Mouse (Mus musculus): ENCODE data around the gene Arhgef19. TPM values are rescaled to one million over a fixed set of nuclear protein-coding genes. Genes with fewer than 3 reads are reported as not detected.

The Arhgef19 gene
- polyA plus RNA-seq, 1 experiment from 2014 or later: 2.6 TPM

DNA sequence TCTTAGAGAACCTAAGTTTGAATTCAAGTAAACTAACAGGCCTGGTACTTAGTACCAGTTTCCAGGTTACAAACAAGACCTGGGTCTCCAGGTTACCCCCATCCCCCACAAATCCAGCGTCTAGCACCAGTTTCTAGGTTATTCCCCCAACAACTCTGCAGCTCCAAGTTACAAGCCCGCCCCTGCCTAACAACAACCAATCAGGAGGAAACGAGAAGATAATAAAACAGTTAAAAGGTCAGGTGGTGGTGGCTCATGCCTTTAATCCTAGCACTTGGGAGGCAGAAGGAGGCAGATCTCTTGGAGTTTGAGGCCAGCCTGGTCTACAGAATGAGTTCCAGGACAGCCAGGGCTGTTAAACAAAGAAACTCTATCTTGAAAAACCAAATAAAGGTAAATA is 28.0 kb downstream of the Arhgef19 start:
- no peak overlapping the region for H3K4me3 ChIP-seq (ENCODE audit: control insufficient read depth in 1 of 2, insufficient read depth in 1 of 2, low read depth in 1 of 2, low read length in 2 of 2)
- H3K4me2 ChIP-seq (ENCODE audit: low read length): no peak overlapping the region
- 0 out of 2 replicates have a peak, but pooled peaks cover 3% of the 10 kb centered on the region for H3K9me3 ChIP-seq (ENCODE audit: control insufficient read depth, low read length)
- H3K27ac ChIP-seq (replicated peaks in 1 of 2; ENCODE audit: control insufficient read depth in 1 of 2, insufficient read depth in 1 of 2, low read depth in 2 of 2, low read length in 2 of 2): no peak overlapping the region
- no peak for ATAC-seq (ENCODE audit: insufficient number of reproducible peaks, insufficient read depth, low FRiP score, low read depth)
- WGBS: 77% methylated on average over 3 of the region's 3 CpGs
- H3K4me1 ChIP-seq (ENCODE audit: control insufficient read depth in 2 of 2, insufficient read depth in 2 of 2, low read length in 2 of 2): peaks cover 0 to 3% of the 10 kb centered on the region in 2 experiments; a peak in 1 of 4 replicates
- no peak overlapping the region for H3K9ac ChIP-seq (ENCODE audit: low read length)
- H3K27me3 ChIP-seq (ENCODE audit: control insufficient read depth, insufficient read depth, low read length): no peaks in the 10 kb centered on the region
- no peaks in the 10 kb centered on the region for H3K36me3 ChIP-seq (ENCODE audit: control insufficient read depth, insufficient read depth, low read length)

DNA sequence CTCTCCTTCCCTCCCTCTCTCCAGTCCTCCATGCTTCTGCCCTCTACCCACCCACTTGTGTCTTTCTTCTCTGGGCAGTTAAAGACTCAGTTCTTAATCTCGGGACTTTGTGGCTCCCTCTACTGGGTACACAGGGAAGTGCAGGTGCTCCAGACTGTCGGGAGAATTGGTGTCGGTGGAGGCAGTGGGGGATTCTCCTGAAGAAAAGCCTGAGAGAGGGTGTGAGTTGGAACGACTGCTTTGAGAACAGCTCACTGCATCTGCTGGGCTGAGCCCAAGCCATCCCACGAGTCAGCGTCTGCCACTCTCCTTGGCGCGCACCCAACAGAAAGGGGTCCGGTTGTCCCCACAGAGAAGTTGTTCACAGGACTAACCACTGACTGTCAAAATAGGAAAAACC is 28.5 kb downstream of the Arhgef19 start:
- 38% methylated on average over 9 of the region's 9 CpGs for WGBS
- no peak for ATAC-seq (ENCODE audit: insufficient number of reproducible peaks, insufficient read depth, low FRiP score, low read depth)
- no peaks in the 10 kb centered on the region for H3K36me3 ChIP-seq (ENCODE audit: control insufficient read depth, insufficient read depth, low read length)

DNA sequence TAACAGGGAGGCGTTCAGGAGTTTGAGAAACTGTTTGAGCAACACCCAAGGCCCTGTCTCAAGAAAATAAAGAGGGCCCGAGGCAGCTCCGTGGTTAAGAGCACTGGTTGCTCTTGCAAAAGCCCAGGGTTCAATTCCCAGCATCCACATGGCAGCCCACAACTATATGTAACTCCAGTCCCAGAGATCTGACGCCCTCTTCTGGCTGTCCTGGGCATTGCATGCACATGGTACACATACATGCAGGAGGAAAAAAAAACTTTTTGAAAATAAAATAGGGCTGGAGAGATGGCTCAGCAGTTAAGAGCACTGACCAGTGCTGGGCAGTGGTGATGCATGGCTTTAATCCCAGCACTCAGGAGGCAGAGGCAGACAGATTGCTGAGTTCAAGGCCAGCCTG is 29.1 kb downstream of the Arhgef19 start:
- Histone ChIP-seq H3K4me2 (ENCODE audit: low read length) (no peak overlapping the region), H3K9ac (ENCODE audit: low read length) (no peak overlapping the region), H3K9me3 (ENCODE audit: control insufficient read depth, low read length) (0 out of 2 replicates have a peak, but pooled peaks cover 3% of the 10 kb centered on the region), H3K4me3 (ENCODE audit: control insufficient read depth in 1 of 2, insufficient read depth in 1 of 2, low read depth in 1 of 2, low read length in 2 of 2) (no peak overlapping the region), H3K27me3 (ENCODE audit: control insufficient read depth, insufficient read depth, low read length) (no peaks in the 10 kb centered on the region), H3K36me3 (ENCODE audit: control insufficient read depth, insufficient read depth, low read length) (no peaks in the 10 kb centered on the region), H3K27ac (replicated peaks in 1 of 2; ENCODE audit: control insufficient read depth in 1 of 2, insufficient read depth in 1 of 2, low read depth in 2 of 2, low read length in 2 of 2) (no peak overlapping the region), H3K4me1 (ENCODE audit: control insufficient read depth in 2 of 2, insufficient read depth in 2 of 2, low read length in 2 of 2) (peaks cover under 1 to 6% of the 10 kb centered on the region in 2 experiments; a peak in 3 of 4 replicates)
- WGBS: 74% methylated on average over 4 of the region's 4 CpGs
- ATAC-seq (ENCODE audit: insufficient number of reproducible peaks, insufficient read depth, low FRiP score, low read depth): no peak

More for the DNA sequence above, 28.5 kb downstream of the Arhgef19 start:
- Histone ChIP-seq H3K27me3 (ENCODE audit: control insufficient read depth, insufficient read depth, low read length) (no peaks in the 10 kb centered on the region), H3K4me1 (ENCODE audit: control insufficient read depth in 2 of 2, insufficient read depth in 2 of 2, low read length in 2 of 2) (peaks cover 0 to 3% of the 10 kb centered on the region in 2 experiments; a peak in 1 of 4 replicates), H3K4me2 (ENCODE audit: low read length) (no peak overlapping the region), H3K9ac (ENCODE audit: low read length) (no peak overlapping the region), H3K27ac (replicated peaks in 1 of 2; ENCODE audit: control insufficient read depth in 1 of 2, insufficient read depth in 1 of 2, low read depth in 2 of 2, low read length in 2 of 2) (no peak overlapping the region), H3K9me3 (ENCODE audit: control insufficient read depth, low read length) (0 out of 2 replicates have a peak, but pooled peaks cover 3% of the 10 kb centered on the region), H3K4me3 (ENCODE audit: control insufficient read depth in 1 of 2, insufficient read depth in 1 of 2, low read depth in 1 of 2, low read length in 2 of 2) (no peak overlapping the region)

DNA sequence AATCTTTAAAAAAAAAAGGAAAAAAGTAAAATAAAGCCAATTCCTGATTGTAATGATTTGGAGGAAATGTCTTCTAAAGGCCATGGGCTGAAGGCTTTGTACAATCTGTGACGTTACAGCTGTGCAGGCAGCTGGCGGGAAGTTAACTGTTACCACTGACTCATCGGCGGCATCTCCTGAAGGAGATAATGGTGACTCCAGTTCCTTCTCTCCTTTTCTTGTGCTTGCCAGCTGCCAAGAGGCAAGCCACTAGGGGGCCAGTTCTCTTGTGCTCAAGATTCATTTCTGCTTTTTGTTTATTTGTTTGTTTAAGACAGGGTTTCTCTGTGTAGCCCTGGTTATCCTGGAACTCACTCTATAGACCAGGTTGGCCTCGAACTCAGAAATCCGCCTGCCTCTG is 29.8 kb downstream of the Arhgef19 start:
- Histone ChIP-seq H3K4me3 (ENCODE audit: control insufficient read depth in 1 of 2, insufficient read depth in 1 of 2, low read depth in 1 of 2, low read length in 2 of 2) (no peak overlapping the region), H3K4me1 (ENCODE audit: control insufficient read depth in 2 of 2, insufficient read depth in 2 of 2, low read length in 2 of 2) (peaks cover 7% of the 10 kb centered on the region in 2 experiments; a peak in 3 of 4 replicates), H3K9me3 (ENCODE audit: control insufficient read depth, low read length) (0 out of 2 replicates have a peak, but pooled peaks cover 3% of the 10 kb centered on the region), H3K9ac (ENCODE audit: low read length) (no peak overlapping the region), H3K36me3 (ENCODE audit: control insufficient read depth, insufficient read depth, low read length) (no peaks in the 10 kb centered on the region), H3K27ac (replicated peaks in 1 of 2; ENCODE audit: control insufficient read depth in 1 of 2, insufficient read depth in 1 of 2, low read depth in 2 of 2, low read length in 2 of 2) (no peak overlapping the region), H3K27me3 (ENCODE audit: control insufficient read depth, insufficient read depth, low read length) (no peaks in the 10 kb centered on the region), H3K4me2 (ENCODE audit: low read length) (no peak overlapping the region)
- ATAC-seq (ENCODE audit: insufficient number of reproducible peaks, insufficient read depth, low FRiP score, low read depth): no peak
- 64% methylated on average over 6 of the region's 6 CpGs for WGBS

DNA sequence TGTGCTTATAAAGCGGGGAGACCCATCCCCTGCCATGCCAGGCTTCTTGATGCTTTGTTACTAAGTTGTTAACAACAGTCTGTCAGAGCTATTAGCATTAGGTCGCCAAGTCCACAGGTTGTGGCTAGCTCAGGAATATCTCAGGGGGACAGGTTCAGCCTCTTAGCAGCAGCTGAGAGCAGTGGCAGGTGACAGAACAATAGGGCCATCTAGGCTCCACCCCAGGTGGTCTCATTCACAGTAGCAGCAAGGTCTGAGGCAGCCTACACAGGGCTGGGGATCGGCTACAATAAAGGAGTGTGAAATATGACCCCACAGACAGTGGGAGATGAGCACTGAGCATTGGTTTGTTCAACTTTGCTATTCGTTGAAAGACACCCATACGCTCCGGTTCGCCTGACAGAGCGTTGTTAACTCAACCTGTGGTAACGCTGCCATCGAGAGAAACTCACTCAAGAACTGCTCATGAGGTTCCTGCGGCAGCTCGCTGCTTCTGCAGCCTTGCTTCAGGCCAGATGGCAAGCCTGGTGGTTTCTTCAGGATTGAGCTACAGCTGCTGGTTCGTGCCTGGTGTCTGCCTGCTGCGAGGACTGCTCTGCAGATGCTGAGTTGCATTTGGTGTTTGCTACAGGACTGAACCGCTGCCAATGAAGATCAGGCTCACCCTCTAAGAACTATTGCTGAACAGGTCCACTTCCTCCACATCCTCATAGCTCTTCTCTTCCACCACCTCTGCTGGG is 31.1 kb downstream of the Arhgef19 start:
- no peak for ATAC-seq (ENCODE audit: insufficient number of reproducible peaks, insufficient read depth, low FRiP score, low read depth)
- WGBS: 67% methylated on average over 15 of the region's 15 CpGs
- Histone ChIP-seq H3K36me3 (ENCODE audit: control insufficient read depth, insufficient read depth, low read length) (no peaks in the 10 kb centered on the region), H3K4me2 (ENCODE audit: low read length) (no peak overlapping the region), H3K27ac (replicated peaks in 1 of 2; ENCODE audit: control insufficient read depth in 1 of 2, insufficient read depth in 1 of 2, low read depth in 2 of 2, low read length in 2 of 2) (no peak overlapping the region), H3K4me1 (ENCODE audit: control insufficient read depth in 2 of 2, insufficient read depth in 2 of 2, low read length in 2 of 2) (peaks cover 14 to 18% of the 10 kb centered on the region in 2 experiments; a peak in 3 of 4 replicates), H3K9me3 (ENCODE audit: control insufficient read depth, low read length) (0 out of 2 replicates have a peak, but pooled peaks cover 3% of the 10 kb centered on the region), H3K9ac (ENCODE audit: low read length) (no peak overlapping the region), H3K27me3 (ENCODE audit: control insufficient read depth, insufficient read depth, low read length) (no peaks in the 10 kb centered on the region), H3K4me3 (ENCODE audit: control insufficient read depth in 1 of 2, insufficient read depth in 1 of 2, low read depth in 1 of 2, low read length in 2 of 2) (no peak overlapping the region)

DNA sequence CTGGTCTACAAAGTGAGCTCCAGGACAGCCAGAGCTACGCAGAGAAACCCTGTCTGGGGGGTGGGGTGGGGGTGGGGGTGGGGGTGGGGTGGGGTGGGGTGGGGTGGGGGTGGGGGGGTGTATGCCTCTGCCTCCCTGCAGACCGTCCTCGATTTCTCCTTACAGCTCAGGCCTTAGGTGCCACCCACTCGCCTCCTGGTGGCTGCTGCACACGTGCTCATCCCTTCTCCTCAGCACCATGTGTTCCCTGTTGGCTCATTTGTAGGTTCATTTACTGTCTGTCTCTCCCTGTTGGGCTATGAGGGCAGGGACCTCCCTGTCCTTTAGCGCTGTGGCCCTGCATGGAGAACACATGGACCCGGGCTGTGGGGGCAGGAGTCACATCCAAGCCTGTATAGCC is 31.9 kb downstream of the Arhgef19 start:
- Histone ChIP-seq H3K27me3 (ENCODE audit: control insufficient read depth, insufficient read depth, low read length) (no peaks in the 10 kb centered on the region), H3K4me3 (ENCODE audit: control insufficient read depth in 1 of 2, insufficient read depth in 1 of 2, low read depth in 1 of 2, low read length in 2 of 2) (no peak overlapping the region), H3K27ac (replicated peaks in 1 of 2; ENCODE audit: control insufficient read depth in 1 of 2, insufficient read depth in 1 of 2, low read depth in 2 of 2, low read length in 2 of 2) (no peak overlapping the region), H3K4me2 (ENCODE audit: low read length) (no peak overlapping the region), H3K36me3 (ENCODE audit: control insufficient read depth, insufficient read depth, low read length) (no peaks in the 10 kb centered on the region), H3K9me3 (ENCODE audit: control insufficient read depth, low read length) (0 out of 2 replicates have a peak, but pooled peaks cover under 1% of the 10 kb centered on the region), H3K9ac (ENCODE audit: low read length) (no peak overlapping the region), H3K4me1 (ENCODE audit: control insufficient read depth in 2 of 2, insufficient read depth in 2 of 2, low read length in 2 of 2) (peaks cover 14 to 18% of the 10 kb centered on the region in 2 experiments; a peak in 3 of 4 replicates)
- ATAC-seq (ENCODE audit: insufficient number of reproducible peaks, insufficient read depth, low FRiP score, low read depth): no peak
- WGBS: 80% methylated on average over 7 of the region's 7 CpGs

DNA sequence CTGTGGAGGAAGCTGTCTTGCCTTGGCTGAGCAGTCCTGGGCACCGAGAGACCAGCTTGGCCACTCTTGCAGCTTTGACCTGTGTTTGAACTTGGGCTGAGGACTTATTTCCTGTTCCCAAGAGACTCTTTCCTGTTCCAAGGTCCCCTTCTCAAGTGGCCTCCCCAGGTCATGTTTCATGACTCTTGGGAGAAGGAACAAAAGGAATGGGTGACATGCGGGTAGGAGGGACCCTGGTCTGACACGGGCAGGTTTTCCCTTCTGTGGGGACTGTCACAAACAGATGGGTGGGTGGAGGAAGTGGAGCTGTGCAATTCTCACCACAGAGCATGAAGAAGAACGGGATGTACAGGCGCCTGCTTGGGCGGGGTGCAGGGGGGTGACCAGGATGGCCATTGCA is 32.4 kb downstream of the Arhgef19 start:
- Histone ChIP-seq H3K9me3 (ENCODE audit: control insufficient read depth, low read length) (no peaks in the 10 kb centered on the region), H3K9ac (ENCODE audit: low read length) (no peak overlapping the region), H3K4me1 (ENCODE audit: control insufficient read depth in 2 of 2, insufficient read depth in 2 of 2, low read length in 2 of 2) (peaks cover 14 to 18% of the 10 kb centered on the region in 2 experiments; a peak in 3 of 4 replicates), H3K27me3 (ENCODE audit: control insufficient read depth, insufficient read depth, low read length) (no peaks in the 10 kb centered on the region), H3K4me2 (ENCODE audit: low read length) (no peak overlapping the region), H3K36me3 (ENCODE audit: control insufficient read depth, insufficient read depth, low read length) (no peaks in the 10 kb centered on the region), H3K4me3 (ENCODE audit: control insufficient read depth in 1 of 2, insufficient read depth in 1 of 2, low read depth in 1 of 2, low read length in 2 of 2) (no peak overlapping the region), H3K27ac (replicated peaks in 1 of 2; ENCODE audit: control insufficient read depth in 1 of 2, insufficient read depth in 1 of 2, low read depth in 2 of 2, low read length in 2 of 2) (no peak overlapping the region)
- 75% methylated on average over 6 of the region's 6 CpGs for WGBS
- no peak for ATAC-seq (ENCODE audit: insufficient number of reproducible peaks, insufficient read depth, low FRiP score, low read depth)

Data from heart, embryonic 14.5 days (tissue).